Mouse (Mus musculus) ES-CJ7 (cell line): ENCODE results near the gene Runx2.
A peak's percentile ranks its signal among the peaks of the same experiment; 100 is the strongest.

ENCODE experiments used
- DNase-seq: peaks from one replicate; pipeline ENCODE4 v3.0.0; 2011; ENCODE audit warnings: low read depth, low spot score

Gene Runx2

GRCm38 (mm10) chr17:44768522-44768921 is 46.1 kb downstream of the Runx2 start:
- DNase-seq, result no peak

GRCm38 (mm10) chr17:44767375-44767774 is 47.2 kb downstream of the Runx2 start:
- DNase-seq, result no peak

GRCm38 (mm10) chr17:44766975-44767374 is 47.6 kb downstream of the Runx2 start:
- no peak for DNase-seq

DNA sequence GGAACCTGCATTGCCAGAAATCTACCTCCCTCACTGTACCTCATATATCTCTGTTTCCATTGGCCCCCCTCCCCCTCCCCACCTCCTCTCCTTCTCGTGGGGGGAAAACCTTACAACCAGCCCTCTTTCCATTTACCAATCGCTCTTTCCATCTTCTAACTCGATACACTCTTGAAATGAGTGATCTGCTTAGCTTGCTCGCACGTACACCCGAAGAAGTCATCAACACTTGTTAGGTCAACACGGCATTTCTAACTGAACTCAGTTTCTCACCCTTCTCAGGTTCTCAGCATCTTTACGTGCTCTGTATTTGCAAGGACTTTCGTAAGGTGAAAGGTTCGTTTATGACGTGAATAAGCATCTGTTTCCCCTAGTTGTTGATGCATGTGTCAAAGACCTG is 48.3 kb downstream of the Runx2 start:
- no peak for DNase-seq

GRCm38 (mm10) chr17:44745378-44745777 is 69.2 kb downstream of the Runx2 start:
- no peak for DNase-seq

DNA sequence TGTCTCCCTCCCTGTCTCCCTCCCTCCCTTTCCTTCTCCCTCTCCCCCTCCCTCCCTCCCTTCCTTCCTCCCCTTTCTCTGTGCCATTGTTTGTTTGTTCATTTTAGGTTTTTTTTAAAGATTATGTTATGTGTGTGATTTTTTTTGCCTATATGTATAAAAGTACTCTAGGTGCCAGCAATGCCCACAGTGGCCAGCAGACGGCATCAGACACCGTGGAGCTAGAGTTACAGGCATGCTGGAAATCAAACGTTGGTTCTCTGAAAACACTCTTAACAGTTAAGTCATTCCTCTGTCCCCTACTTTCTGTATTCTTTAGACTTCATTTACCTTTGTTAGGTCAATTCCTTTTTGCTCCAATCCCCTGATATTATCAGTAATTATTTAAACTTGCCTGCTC is 70.8 kb downstream of the Runx2 start:
- DNase-seq, result no peak

- no peak for DNase-seq
These were observed 72.4 kb downstream of the Runx2 start for GRCm38 (mm10) chr17:44742246-44742645.

DNA sequence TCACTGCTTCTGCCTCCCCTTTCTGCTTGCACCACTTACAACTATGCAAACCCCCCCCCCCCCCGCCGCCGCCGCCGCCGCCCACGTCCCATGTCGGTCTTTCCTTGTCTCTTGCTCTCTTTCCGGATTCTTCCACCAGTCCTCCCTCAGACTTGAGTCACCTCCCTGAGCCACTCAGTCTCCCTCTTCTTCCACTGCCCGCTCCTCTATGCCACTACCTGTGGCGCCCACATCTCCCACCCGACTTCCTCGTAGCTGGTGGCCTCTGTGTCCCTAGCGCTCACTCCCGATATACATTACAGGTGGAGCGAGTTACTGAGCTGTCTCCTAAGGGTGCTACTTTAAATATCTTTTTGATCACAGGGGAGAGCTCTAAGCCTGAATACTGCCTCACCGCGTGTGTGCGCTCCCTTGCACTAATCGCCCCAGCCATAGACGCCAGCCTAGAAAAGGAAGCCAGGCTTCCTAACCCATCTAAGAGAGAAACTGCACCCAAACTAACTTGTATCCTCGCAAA is 76.4 kb downstream of the Runx2 start:
- DNase-seq, result peak; percentile 23

- peak; percentile 49 for DNase-seq
These were observed 77.1 kb downstream of the Runx2 start for GRCm38 (mm10) chr17:44737275-44738120.

DNA sequence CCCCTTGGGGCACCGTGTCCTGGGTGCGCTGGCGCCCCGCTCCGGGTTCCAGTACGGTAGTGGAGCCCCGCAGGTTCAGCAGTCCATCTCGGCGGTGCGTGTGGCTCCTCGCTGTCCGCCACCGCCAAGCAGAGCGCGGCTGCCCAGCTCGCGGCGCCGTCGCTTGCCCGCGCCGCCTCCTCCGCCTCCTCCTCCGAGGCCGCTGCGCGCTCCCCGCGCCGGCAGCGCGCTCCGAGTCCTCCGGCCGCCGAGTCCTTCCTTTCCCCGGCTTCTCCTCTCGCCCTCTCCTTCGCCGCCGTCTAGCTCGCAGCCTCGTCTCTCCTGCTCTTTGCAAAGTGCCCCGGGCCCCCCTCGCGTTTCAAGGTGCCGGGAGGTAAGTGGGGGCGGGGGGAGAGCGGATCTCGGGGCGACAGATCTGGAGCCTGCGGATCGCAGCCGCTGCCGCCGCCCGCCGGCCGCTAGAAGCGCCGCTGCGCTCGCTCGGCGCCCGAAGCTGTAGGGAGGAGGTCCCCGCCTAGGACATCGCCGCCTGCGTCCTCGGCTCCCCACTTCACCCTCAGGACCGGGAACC is 78.5 kb downstream of the Runx2 start:
- DNase-seq, result peak; percentile 59

GRCm38 (mm10) chr17:44735223-44735990 is 79.2 kb downstream of the Runx2 start:
- peak; percentile 46 for DNase-seq

DNA sequence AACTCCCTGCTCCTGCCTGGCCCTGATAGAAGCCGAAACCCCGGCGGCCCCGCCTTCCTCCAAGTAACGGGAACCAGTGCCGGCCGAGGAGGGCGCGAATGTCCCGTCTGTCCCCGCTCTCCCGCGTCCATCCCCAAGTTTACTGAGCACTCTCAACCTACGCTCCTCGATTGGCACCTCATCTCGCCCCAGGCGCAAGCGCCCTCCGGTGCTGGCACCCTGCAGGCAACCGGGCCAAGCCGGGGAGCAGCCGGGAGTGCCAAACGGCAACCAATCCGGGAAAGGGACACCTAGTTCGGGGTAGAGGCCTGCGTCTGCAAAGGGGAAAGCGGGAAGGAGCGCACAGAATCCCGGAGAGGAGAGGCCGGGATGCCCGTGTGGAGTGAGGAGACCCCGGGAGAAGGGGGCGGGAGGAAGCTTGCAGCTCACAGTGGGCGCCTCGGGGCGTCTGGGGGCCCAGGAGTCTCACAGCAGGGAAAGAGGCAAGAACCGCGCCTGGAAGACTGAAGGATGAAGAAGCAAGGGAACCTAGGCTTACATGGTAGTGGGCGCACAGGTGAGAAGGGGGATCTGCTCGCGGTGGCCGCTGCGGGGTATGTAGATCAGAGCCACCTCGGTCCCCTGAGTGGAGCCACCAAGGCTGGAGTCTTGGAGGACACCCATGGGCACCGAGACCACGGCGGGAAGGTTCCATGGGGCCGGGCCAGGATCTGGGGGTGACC is 79.9 kb downstream of the Runx2 start:
- DNase-seq, result peak; percentile 49

DNA sequence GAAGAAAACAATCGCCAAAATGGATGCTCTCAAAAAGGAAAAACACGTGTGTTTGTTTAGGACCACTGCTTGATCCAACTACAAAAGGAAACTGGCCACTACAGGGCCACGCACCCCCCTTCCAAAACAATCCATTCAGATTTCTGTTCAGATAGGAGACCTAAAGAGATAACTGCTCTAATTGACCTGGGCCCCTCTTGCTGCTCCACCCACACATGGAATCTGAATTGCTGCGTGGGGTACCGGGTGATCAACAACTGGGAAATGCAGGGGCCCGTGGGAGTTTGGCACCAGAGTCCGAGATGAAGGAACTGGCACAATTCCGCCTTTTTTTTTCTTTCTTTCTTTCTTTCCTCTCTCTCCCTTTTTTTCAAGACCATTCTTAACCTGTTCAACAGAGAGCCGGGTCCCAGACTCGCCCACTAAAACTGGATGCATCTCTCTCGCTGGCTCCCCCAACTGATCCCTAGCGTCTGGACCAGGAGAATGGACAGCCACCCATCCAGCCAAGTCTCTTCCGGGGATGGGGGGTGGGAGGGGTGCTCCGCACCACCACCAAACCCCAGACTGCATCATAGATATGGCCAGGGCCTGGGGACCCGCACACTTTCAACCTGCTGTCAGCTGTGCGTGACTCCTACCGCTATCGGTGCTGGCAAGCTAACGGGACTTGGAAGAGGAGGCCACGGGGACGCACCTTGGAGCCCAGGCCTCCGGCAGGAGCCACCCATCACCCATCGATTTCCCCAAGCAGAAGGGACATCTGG is 80.9 kb downstream of the Runx2 start:
- DNase-seq, result peak; percentile 35

DNA sequence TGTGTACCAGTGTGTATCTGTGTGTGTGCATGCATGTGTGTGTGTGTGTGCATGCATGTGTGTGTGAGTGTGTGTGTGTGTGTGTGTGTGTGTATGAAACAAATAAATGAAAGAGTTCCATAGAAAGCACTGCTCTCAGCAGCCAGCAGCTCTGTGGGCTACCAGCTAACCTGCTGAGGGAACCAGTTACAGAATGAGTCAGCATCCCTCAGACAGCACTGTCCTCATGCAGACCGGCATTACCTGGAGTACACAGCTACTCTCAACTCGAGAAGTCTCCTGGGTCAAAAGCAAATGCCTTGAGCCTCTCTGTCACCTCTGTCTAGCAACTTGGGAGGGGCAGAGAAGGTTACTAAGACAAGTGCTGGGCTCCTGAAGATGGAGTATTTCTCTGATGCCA is 86.1 kb downstream of the Runx2 start:
- DNase-seq, result no peak

- no peak for DNase-seq
These were observed 86.9 kb downstream of the Runx2 start for GRCm38 (mm10) chr17:44727675-44728074.

GRCm38 (mm10) chr17:44724805-44725480 is 89.7 kb downstream of the Runx2 start:
- DNase-seq, result no peak

- no peak for DNase-seq
These were observed 90.3 kb downstream of the Runx2 start for GRCm38 (mm10) chr17:44724255-44724654.

- no peak for DNase-seq
These were observed 92.3 kb downstream of the Runx2 start for GRCm38 (mm10) chr17:44722103-44722792.

- no peak for DNase-seq
These were observed 96.0 kb downstream of the Runx2 start for GRCm38 (mm10) chr17:44718591-44718990.

DNA sequence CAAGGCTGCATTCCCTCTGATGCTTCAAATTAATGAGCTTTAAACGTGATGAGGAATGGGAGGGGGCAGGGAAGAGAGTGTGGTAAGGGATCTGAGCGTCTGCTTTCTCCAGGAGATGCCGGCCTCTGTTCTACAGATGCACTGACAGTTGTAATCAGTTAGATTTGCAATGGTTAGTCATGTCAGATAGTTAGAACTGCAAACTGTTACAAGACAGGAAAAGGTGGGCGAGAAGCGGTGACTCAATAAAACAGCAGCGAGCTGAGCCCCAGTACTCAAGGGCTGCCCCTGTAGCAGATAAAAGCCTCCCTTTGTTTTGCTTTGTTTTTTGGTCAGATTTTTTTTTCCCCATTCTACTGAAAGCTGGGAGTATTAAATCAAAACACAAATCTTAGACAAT is 96.6 kb downstream of the Runx2 start:
- no peak for DNase-seq
